Mouse (Mus musculus): ENCODE data around the gene Dpf1.
A peak's percentile ranks its signal among the peaks of the same experiment; 100 is the strongest.

DNA sequence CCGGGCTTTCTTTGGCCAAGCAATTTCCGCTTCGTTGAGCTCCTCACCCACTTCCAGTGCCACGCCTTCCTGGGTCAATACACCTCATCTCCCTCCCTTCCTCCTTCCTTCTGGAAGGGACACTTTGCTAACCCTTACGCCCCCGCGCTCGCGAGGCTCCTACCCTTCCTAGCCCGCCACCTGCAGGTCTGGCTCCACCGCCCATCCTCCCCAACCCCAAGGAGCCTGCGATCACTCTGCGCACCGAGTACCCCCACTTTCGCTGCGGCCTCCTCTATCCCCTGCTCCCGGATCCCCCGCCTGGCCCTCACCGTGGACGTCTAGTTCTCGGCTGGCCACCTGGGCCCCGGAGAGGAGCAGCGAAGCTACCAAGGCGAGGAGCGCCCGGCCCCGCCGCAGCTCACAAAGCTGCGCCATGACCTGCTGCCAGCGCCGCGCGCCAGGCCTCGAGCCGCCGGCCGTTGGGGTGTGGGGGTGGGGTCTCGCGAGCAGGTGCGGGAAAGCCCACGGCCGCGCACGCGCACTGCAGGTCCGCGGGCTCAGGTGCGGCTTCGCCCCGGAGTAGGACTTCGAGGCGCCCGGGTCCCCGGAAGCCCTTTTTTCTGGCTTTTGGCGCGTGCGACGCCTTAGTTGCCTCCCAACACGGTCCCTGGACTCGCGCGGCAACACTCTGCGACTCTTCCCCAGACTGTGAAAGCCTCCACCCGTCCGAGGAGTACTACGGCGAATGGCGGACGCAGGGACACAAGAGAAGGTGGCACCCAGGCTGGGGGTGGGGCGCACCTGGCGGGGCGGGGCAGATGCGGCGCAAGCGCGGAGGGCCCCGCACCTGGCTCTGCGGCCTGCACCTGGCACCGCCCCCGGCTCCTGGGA is 22.3 kb upstream of the Dpf1 start, which contains the start of gene Spint2:
- TF ChIP-seq CTCF (IDR thresholded peaks at IDR 0.05; ENCODE audit: low read depth, low read length) (peak; percentile 38; the same call in 1 of the 2 replicates), POLR2A (IDR thresholded peaks at IDR 0.05; ENCODE audit: extremely low read depth, insufficient read depth, low read length) (peak; percentile 78)

Data from liver, adult 2 months (tissue).